Mouse (Mus musculus) yolk sac, embryonic 10.5 days (tissue): Measurements from ENCODE around the gene Trarg1.
A peak's percentile ranks its signal among the peaks of the same experiment; 100 is the strongest.

Experiments
- DNase-seq: peaks from one replicate; pipeline ENCODE4 v3.0.0-alpha.2; 2017; ENCODE audit warnings: low spot score

Trarg1 gene

DNA sequence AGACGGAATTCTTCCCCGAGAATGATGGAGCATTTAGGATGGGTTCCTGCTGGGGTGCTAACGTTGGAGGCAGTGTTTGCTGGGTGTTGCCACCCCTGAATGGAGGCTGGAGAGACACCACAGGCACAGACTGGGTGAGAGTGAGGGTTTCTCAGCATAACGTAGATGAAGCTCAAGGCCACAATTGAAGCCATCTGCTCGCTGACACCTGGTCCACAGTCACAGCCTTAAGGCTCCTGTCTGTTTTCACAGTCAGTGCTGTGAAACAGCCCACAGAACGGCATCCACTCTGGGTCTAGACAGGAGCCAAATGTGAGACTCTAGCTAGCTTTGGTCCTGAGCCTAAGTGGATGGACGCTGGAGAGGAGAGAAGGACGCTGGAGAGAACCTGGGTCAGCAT lies 5.4 kb upstream of the Trarg1 start:
- DNase-seq: no peak

DNA sequence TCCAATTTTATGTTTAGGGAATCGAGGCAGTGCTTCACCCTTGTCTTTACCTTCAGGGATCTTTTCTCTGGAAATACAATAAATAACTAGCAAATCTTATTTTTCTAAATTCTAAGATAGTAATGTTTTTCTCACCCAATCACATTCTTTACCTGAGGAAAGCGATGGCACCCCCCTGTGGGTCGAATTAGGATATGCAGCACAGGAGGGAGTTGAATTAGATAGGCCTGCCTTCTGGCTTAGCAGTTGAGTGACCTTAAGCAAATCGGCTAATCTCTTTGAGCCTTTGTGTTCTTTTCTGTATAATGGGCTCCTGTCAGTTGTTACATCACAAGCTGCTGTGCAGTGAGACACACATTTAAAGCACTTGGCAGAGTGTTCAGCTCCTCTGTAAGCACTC lies 4.9 kb upstream of the Trarg1 start:
- DNase-seq: no peak

DNA sequence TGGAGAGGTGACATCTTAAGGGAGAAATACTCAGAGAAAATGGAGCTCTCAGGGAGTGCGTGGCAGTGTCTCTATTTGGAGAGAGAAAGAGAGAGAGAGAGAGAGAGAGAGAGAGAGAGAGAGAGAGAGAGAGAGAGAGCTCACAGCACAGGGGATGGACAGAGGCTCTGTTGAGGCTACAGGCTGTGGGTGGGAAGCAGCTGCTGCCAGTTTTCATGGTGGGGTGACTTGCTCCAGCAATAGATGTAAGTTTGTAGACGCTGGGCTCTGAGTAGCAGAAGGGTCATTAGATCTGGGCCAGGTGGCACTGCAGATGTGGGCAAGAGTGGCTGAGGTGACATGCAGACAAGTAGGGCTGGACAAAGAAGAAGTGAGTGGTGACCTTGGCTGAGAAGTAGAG lies 6.0 kb downstream of the Trarg1 start:
- DNase-seq: no peak

DNA sequence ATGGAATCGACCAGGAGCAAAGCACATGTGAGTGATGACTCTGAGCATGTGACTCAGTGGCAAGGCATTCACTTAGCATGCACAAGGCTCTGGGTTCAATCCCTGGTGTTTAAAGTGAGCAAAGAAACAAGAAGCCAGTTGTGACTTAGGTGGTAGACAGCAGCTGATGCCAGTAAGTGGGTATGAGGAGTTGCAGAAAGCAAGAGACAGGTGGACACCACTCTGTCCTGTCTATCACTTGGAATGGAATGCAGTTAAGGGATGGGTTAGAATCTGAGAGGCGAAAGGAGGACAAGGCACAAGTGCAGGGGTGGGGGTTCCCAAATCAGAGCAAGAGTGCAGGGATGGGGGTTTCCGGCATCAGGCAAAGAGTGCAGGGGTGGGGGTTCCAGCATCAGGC lies 12.5 kb downstream of the Trarg1 start:
- DNase-seq: no peak

DNA sequence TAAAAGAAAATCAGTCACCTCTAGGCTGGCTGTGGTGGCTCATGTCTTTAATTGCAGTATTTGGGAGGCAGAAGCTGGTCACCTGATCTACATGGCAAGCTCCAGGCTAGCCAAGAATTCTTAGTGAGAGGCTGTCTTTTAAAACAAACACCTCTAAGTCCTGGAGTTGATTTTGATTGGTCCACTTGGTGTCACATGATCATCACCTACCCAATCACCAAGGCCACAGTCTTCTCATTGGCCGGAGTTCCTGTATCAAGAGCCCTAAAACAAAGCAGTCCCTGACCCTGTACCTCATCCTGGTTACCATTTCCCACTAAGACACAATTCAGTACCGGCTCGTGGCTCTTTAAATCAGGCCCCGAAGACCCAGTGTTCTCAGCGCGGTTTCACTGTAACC lies 16.2 kb downstream of the Trarg1 start:
- no peak for DNase-seq

DNA sequence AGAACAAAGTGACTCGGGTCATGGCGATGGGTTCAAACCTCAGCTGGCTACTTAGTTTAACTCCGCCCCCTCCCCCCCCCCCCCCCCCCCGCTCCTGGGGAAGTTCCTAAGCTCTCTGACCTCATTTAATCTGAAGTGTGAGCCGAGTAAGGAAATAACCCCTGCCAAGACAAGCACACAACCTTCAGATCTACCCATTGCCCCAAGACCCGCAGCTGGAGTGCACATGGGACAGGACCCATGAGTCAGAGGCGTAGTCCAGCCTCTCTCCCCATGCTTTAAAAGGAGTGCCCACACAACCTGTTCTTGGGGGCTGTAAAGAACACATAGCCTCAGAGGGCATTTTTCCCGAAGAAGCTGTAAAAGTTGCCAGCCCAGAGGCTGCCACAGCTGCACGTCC lies 20.0 kb downstream of the Trarg1 start:
- DNase-seq: no peak

DNA sequence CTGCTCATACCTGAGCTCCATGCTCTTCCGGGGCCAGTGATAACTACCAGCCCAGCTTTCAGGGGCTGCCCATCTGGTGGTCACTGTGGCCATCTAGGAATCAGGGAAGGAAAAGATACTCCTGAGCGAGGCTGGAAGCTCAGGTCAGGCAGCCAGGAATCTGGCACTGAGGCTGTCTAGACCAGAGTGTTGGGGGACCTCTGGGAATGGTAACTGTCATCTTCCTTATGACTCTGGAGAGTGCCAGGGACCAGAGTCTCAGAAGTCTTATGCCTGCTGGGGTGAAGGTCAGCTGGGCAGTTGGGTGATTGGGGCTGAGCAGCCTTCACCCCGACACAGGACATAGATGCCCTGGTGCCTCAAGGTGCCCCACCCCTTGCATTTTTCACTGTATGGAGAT lies 28.0 kb downstream of the Trarg1 start:
- no peak for DNase-seq

DNA sequence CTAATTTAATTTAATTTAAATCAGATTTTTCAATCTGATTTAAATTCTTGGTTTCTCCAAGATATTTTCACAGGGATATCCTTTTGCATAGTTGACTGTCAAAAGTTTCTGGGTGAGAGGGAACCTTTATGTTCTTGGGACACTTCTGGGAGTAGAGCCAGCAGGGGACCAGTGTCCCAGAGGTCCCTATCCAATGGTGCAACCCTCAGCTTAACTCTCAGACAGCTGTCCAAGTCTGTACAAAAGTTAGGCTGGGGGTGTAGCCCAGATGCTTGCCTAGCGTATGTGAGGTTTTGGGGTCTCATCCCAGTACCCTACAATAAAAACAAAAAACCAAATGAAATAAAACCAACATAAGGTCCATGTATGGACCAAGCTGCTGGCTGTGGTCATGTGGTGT lies 28.5 kb downstream of the Trarg1 start:
- DNase-seq: no peak

DNA sequence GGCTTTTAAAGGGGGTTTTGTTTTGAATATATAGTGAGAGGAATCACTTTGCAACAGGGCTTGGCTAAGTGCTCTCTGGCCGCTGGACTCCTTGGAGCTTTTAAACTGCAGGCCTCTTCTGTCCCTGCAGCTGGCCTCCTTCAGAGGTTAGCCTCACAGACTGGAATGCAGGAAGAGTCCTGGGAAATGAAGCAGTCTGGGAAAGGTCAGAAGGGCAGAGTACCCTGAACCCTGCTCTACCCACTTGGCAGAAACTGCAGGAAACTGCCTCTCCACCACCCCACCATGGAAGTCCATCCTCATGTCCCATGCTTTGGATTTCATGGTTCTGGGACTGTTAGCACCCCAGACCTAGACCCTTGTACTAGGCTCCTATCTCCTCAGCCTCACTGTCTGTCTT lies 29.3 kb downstream of the Trarg1 start:
- peak; percentile 17 for DNase-seq

DNA sequence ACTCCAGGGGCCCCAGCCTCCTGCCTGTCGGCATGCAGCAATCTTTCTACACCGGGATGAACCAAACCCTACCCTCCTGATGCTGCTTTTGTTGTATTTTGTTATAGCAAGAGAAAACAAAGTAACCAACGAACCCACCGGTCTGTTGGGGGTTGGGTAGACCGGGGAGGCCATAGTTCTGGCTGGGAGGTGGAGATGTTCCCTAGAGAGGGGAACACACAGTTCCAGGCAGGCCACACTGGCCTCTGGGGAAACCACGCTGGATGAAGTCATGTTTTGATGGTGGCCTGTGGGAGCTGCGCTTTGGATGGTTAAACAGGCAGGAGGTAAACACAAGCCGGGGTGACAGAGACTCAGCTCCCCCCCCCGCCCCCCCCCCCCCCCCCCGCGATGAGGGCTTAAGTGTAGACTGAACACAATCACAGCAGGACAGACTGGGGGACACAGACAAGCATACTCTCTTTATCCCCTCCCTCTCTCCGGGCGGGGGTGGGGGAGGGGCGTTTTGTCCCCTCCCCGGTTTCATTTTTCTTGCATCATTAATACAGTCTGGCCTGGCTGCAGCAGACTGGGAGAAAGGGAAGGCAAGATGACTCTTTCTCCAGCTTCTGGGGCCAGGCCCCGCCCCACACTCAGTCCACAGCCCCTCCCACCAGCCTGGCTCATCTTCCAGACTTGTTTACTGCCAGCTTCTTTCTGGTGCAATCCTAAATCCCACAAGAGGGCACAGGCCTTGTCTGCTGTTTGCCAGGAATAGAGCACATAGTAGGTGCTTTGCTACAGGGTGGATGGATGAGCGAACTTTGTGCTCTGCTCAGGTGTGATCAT lies 30.2 kb downstream of the Trarg1 start:
- peak; percentile 22 for DNase-seq

DNA sequence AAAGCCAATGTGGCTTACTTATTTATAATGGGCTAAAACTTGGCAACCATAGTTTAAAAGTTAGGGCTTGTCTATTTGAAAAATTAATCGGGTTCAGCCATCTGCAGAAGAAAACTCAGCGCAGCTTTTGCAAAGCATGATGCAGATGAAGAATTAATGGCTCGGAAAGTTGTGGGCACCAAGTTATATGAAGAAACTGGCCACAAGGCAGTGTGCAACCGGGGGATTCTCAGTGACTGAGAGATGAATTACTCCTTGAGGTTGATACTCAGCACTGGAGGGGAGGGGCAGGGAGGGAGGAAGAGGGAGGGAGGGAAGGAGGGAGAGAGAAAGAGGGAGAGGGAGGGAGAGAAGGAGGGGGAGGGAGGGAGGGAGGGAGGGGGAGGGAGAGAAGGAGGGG lies 37.4 kb downstream of the Trarg1 start:
- no peak for DNase-seq

DNA sequence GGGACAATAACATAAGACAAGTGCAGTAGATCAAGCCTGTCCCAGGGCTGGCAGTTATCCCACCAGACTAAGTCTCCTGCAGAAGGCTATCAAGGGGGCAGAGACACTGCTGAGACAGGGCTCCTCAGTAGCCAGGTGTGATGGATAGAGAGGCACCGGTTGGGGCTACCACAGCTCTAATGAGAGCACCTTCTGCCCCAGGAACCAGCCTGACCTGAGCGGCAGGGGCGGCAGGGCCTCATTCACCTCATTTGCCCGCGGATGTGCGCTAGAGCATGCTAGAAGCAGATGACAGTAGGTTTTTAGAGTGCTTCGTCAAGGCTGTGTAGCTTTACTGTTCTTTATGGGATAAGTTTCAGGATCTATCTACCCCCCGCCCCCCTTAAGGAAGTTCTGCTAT lies 44.3 kb downstream of the Trarg1 start:
- no peak for DNase-seq

DNA sequence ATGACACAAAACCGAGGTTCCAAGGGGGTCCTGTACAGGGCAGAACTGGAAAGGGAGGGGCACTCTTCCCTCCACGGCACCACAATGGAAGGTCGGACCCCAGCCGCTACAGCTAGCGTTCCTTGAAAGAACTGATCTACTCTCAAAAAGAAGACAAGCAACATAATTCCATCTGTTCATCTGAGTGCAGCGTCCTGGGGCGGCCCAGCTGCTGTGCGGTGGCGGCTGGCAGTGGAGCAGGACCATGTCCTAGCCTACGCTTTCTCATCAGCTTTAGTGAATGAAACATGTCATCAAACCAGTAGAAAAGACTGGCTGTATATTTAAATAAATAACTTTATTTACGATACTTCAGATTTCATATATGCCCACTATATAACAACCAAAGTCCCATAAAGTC lies 48.5 kb downstream of the Trarg1 start:
- no peak for DNase-seq

DNA sequence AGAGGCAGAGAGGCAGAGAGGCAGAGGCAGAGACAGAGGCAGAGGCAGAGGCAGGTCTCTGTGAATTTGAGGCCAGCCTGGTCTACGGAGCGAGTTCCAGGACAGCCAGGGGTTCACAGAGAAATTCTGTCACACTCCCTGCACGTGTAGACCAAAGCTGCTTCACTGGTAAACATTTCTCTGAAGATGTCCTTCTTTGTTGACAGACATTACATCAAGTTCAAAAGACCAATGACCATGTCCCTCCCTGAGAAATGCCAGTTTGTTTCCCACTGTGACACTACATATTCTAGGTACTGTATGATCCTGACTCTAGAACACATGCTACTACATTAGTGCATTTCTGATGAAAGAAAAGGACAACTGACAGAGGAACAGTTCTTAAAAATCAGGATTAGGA lies 51.0 kb downstream of the Trarg1 start:
- DNase-seq: no peak

DNA sequence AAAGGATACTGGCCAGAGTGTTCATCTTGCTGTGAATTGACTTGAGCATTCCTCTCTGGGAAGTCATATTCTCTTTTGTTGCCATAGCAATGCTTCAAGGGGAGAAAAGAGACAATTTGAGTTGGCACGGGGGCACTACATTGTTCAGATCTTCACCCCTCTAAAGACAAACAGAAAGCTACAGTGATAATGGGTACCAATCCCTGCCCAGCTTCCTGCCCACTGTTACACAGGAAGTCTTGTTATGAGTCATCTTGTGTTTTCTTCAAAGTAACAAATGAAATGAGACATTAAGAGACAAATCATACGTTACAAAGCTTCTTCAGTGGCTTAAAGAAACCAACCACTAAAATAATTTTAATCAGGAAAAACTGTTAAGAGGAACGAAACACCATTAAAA lies 55.0 kb downstream of the Trarg1 start:
- no peak for DNase-seq

DNA sequence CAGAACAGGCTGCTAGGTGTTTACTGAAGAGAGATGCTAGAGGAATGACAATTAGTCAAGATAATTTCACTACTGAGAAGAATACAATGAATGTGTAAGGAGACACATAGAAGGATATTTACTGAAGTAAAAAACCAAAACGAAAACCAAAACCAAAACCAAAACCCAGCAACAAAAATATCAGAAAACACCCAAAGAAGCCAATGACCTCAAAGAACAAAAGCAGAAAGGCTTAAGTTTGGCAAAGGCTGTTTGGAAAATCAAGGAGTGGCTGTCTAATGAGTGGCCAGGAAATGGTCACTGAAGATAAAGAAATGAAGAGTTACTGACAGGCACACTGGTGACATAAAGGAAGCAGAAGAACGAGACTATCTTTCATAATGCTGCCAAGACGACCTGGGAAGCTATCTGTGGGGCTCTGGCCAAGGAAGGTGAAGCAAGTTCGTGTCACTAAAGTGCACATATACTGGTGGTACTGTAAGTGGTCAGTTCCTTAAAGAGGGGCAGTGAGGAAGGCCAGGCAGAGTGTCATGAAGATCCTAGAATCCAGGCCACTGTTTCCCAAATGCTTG lies 56.2 kb downstream of the Trarg1 start:
- no peak for DNase-seq

DNA sequence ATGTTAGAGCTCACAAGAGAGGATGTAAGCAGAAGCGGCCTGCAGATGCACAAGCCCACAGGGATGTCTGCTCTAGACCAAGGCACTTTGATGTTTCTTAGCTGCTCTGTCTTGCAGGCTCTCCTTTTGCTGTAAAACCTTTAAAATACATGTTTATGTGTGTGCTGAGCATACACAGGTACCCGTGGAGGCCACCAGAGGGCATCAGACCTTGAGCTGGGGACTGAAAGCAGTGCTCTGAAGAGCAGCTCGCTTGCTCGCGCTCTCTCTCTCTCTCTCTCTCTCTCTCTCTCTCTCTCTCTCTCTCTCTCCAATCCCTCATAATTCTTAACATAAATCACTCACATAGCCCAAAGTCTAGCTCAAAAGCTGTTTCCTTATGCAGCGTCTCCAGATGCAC lies 59.5 kb downstream of the Trarg1 start:
- DNase-seq: no peak

DNA sequence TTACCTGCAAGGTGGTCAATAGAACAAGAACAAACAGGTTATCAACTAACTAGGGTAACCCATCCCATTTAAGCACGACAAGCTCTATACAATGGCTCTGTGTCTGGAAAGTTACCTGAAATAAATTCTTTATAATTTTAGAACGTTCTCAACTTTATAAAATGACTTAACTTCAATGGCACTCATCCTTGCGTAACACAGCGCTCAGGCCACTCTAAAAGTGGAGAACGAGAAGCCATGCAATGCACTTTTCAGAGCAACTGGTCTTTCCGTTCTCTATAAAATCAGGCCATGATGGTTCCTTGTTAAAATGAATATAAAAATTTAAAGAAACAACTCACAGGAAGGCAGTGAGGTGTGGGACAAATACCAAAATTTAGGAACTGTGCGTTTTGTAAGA lies 62.9 kb downstream of the Trarg1 start:
- no peak for DNase-seq

DNA sequence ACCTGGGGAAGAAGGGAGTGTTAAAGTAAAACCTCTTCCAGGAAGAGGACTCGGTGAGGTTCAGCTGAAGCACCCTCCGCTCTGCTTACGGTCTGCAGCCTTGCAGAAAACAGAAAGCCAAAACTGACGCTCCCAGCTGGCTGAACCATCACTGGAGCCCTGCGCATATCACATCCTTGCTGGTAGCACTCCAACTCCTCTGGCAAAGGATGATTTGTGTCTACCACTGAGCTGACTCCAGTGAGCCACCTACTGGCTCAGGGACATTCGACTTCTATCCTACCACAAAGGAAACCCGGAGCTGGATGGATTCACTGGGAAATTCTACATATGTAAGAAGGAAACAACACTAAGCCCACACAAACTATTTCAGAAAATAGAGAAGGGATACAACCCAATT lies 64.9 kb downstream of the Trarg1 start:
- DNase-seq: no peak

DNA sequence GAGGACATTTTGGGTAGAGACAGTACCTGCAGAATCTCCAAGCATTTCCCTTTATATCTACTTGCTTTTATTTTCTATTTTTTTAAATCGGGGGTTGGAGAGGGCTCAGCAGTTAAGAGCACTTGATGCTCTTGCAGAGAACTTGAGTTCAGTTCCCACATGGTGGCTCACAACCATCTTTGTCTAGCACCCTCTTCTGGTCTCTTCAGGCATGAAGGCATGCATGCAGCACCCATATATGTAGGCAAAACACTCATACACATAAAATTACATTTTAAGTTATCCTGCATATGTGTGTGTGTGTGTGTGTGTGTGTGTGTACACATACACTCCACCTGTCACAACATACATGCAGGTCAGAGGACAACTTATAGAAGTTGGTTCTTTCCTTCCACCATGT lies 66.3 kb downstream of the Trarg1 start:
- no peak for DNase-seq
